ENCODE assay signal across 23 mouse cellular contexts in the genomic region with DNA sequence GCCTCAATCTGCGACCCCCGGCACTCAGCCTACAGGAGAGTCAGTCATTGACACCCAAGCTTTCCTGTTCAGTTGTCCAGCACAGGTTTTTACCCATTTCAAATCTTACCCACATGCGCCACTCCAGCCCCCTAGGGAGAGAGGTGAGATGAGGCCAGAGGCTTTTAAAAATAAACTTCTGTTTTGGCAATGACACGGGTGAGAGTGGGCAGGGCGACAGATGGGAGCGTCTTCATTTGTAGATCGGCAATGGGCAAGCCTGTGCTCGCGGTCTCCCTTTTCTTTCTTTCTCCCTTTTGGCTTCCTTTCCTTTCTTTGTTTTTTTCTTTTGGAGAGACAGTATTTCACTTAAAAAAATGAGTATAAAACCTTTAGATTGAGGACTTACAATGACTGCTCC. TPM values are rescaled to one million over a fixed set of nuclear protein-coding genes. Genes with fewer than 3 reads are reported as not detected.
"Had no signal": no experiment of that assay in that cellular context is flagged by ENCODE, and none has a peak within 500 bp of the region (broad histone marks: within the 10 kb centered on the region; RNA-seq: fewer than 3 reads in every experiment).

No protein-coding gene starts in this region.

- H3K4me3 ChIP-seq: layer of hippocampus, adult 2 months; limb, embryonic 12.5 days; limb, embryonic 15.5 days; midbrain, embryonic 13.5 days; neural tube, embryonic 12.5 days; neural tube, embryonic 15.5 days; stomach, embryonic 15.5 days had no signal

- H3K9me3 ChIP-seq: limb, embryonic 12.5 days; limb, embryonic 15.5 days; midbrain, embryonic 13.5 days; neural tube, embryonic 12.5 days; neural tube, embryonic 15.5 days; stomach, embryonic 15.5 days had no signal

- DNase-seq: kidney, adult 2 months; kidney, postnatal 25 days; layer of hippocampus, adult 9-11 months; left cerebral cortex, postnatal 4 days; liver, postnatal 0 days; lung, embryonic 14.5 days; right cerebral cortex, postnatal 25 days; spleen, adult 18-20 months; thymus, postnatal 25 days had no signal

- H3K36me3 ChIP-seq: limb, embryonic 12.5 days; limb, embryonic 15.5 days; midbrain, embryonic 13.5 days; neural tube, embryonic 12.5 days; neural tube, embryonic 15.5 days; stomach, embryonic 15.5 days had no signal

- H3K27ac ChIP-seq: kidney, postnatal 0 days; layer of hippocampus, adult 2 months; limb, embryonic 12.5 days; limb, embryonic 15.5 days; liver, embryonic 14.5 days; macrophage; midbrain, embryonic 13.5 days; neural tube, embryonic 12.5 days; neural tube, embryonic 15.5 days; stomach, embryonic 15.5 days had no signal

- H3K4me1 ChIP-seq: stomach, embryonic 15.5 days had no signal

- H3K27me3 ChIP-seq: limb, embryonic 12.5 days; limb, embryonic 15.5 days; neural tube, embryonic 12.5 days; neural tube, embryonic 15.5 days; stomach, embryonic 15.5 days had no signal

- H3K4me2 ChIP-seq: limb, embryonic 12.5 days; limb, embryonic 15.5 days; liver, embryonic 11.5 days; lung, embryonic 14.5 days; midbrain, embryonic 13.5 days; neural tube, embryonic 12.5 days; neural tube, embryonic 15.5 days; stomach, embryonic 15.5 days had no signal

- ATAC-seq: intestine, postnatal 0 days; liver, postnatal 0 days; lung, postnatal 0 days; midbrain, embryonic 13.5 days had no signal

- H3K9ac ChIP-seq: limb, embryonic 12.5 days; limb, embryonic 15.5 days; liver, embryonic 14.5 days; liver, postnatal 0 days; lung, embryonic 14.5 days; midbrain, embryonic 13.5 days; neural tube, embryonic 12.5 days; neural tube, embryonic 15.5 days; stomach, embryonic 15.5 days had no signal

RNA-seq across cellular contexts. Expression of gene Gprc5d, which starts 15.4 kb away (rescaled TPM):
- polyA plus RNA-seq: intestine, postnatal 0 days; kidney, embryonic 14.5 days; limb, embryonic 12.5 days; limb, embryonic 15.5 days; lung, embryonic 14.5 days; lung, postnatal 0 days; macrophage; neural tube, embryonic 12.5 days; neural tube, embryonic 15.5 days; stomach, embryonic 15.5 days had no signal
